30 mouse cellular contexts compared by ENCODE assay signal in genomic region chr8:31749974-31750373, GRCm38 (mm10).
DNase-seq lines count a peak whose midpoint lies in the region; ATAC-seq and TF ChIP-seq lines count a peak whose summit lies in the region.
"Had no signal": no experiment of that assay in that cellular context is flagged by ENCODE, and none has a peak within 500 bp of the region (broad histone marks: within the 10 kb centered on the region; RNA-seq: fewer than 3 reads in every experiment).

No protein-coding gene starts in this region.

- H3K9ac ChIP-seq in embryonic facial prominence, embryonic 14.5 days (ENCODE audit: low read depth, low read length): no peak overlapping the region
- H3K9ac ChIP-seq in lung, embryonic 15.5 days: no peak overlapping the region
- H3K9ac ChIP-seq: embryonic facial prominence, embryonic 13.5 days; forebrain, embryonic 15.5 days; heart, embryonic 12.5 days; hindbrain, embryonic 14.5 days; limb, embryonic 13.5 days; liver, embryonic 12.5 days; neural tube, embryonic 15.5 days had no signal

- no peak overlapping the region for H3K4me3 ChIP-seq in embryonic facial prominence, embryonic 14.5 days (ENCODE audit: low read depth, low read length)
- H3K4me3 ChIP-seq in embryonic facial prominence, embryonic 10.5 days: no peak overlapping the region
- H3K4me3 ChIP-seq in lung, embryonic 15.5 days: no peak overlapping the region
- H3K4me3 ChIP-seq: embryonic facial prominence, embryonic 13.5 days; forebrain, embryonic 15.5 days; gastrocnemius, adult 2 months; heart, adult 2 months; heart, embryonic 12.5 days; layer of hippocampus, adult 2 months; left cerebral cortex, adult 2 months; limb, embryonic 13.5 days; liver, embryonic 12.5 days; neural tube, embryonic 15.5 days had no signal

- ATAC-seq in embryonic facial prominence, embryonic 14.5 days (ENCODE audit: low read depth): no peak
- ATAC-seq in lung, embryonic 15.5 days (ENCODE audit: borderline replicate concordance, extremely low read depth, low FRiP score, low TSS enrichment): peak; percentile 84; the same call in 1 of the 2 replicates
- ATAC-seq in Patski: no peak
- ATAC-seq: activated CD4-positive, CD25-positive, alpha-beta regulatory T cell, adult 4 months; forebrain, embryonic 15.5 days; liver, embryonic 12.5 days had no signal

- POLR2A ChIA-PET in Patski (lab: Charles Lee): interaction anchor here (0.5 kb wide), 1 partner anchor 227 kb away, joined by 4 read pairs; no protein-coding TSS in a partner anchor

- no peaks in the 10 kb centered on the region for H3K9me3 ChIP-seq in embryonic facial prominence, embryonic 14.5 days (ENCODE audit: control insufficient read depth, low read length)
- H3K9me3 ChIP-seq in embryonic facial prominence, embryonic 10.5 days: no peaks in the 10 kb centered on the region
- no peaks in the 10 kb centered on the region for H3K9me3 ChIP-seq in lung, embryonic 15.5 days
- H3K9me3 ChIP-seq: embryonic facial prominence, embryonic 13.5 days; forebrain, embryonic 15.5 days; heart, embryonic 12.5 days; limb, embryonic 13.5 days; liver, embryonic 12.5 days; neural tube, embryonic 15.5 days had no signal

- H3K36me3 ChIP-seq in embryonic facial prominence, embryonic 14.5 days (ENCODE audit: control insufficient read depth, insufficient read depth, low read length): no peaks in the 10 kb centered on the region
- H3K36me3 ChIP-seq in embryonic facial prominence, embryonic 10.5 days (replicated peaks): no peaks in the 10 kb centered on the region
- no peaks in the 10 kb centered on the region for H3K36me3 ChIP-seq in lung, embryonic 15.5 days
- H3K36me3 ChIP-seq: embryonic facial prominence, embryonic 13.5 days; forebrain, embryonic 15.5 days; heart, embryonic 12.5 days; limb, embryonic 13.5 days; liver, embryonic 12.5 days; neural tube, embryonic 15.5 days had no signal

- no peaks in the 10 kb centered on the region for H3K4me1 ChIP-seq in embryonic facial prominence, embryonic 14.5 days (ENCODE audit: control insufficient read depth, insufficient read depth, low read length)
- no peaks in the 10 kb centered on the region for H3K4me1 ChIP-seq in embryonic facial prominence, embryonic 10.5 days
- no peaks in the 10 kb centered on the region for H3K4me1 ChIP-seq in lung, embryonic 15.5 days
- H3K4me1 ChIP-seq: embryonic facial prominence, embryonic 13.5 days; heart, embryonic 12.5 days; limb, embryonic 13.5 days; liver, embryonic 12.5 days; neural tube, embryonic 15.5 days had no signal

- H3K27me3 ChIP-seq in embryonic facial prominence, embryonic 14.5 days (replicated peaks; ENCODE audit: control insufficient read depth, insufficient read depth, low read length): no peaks in the 10 kb centered on the region
- H3K27me3 ChIP-seq in embryonic facial prominence, embryonic 10.5 days (replicated peaks; ENCODE audit: low read depth, poor library complexity, severe bottlenecking): no peaks in the 10 kb centered on the region
- H3K27me3 ChIP-seq in lung, embryonic 15.5 days: no peaks in the 10 kb centered on the region
- no peaks in the 10 kb centered on the region for H3K27me3 ChIP-seq in Patski
- H3K27me3 ChIP-seq: embryonic facial prominence, embryonic 13.5 days; forebrain, embryonic 15.5 days; heart, embryonic 12.5 days; limb, embryonic 13.5 days; liver, embryonic 12.5 days; neural tube, embryonic 15.5 days had no signal

- CTCF ChIA-PET in Patski (lab: Charles Lee): no interaction called here

- DNase-seq in embryonic facial prominence, embryonic 14.5 days (ENCODE audit: low spot score): peak; percentile 33
- DNase-seq in embryonic facial prominence, embryonic 10.5 days (ENCODE audit: low spot score): no peak
- no peak for DNase-seq in lung, postnatal 10 days
- peak; percentile 69 for DNase-seq in Patski (ENCODE audit: low read depth, low spot score)
- DNase-seq in frontal cortex, postnatal 25 days (ENCODE audit: low spot score in 2 of 2): no peak
- DNase-seq in heart, postnatal 14 days: no peak
- DNase-seq: adrenal gland, adult 2 months; cerebellum, adult 8-10 months; cerebellum, postnatal 25 days; gastrocnemius, adult 2 months; heart, adult 2 months; kidney, adult 11 months; kidney, postnatal 25 days; lung, adult 18-20 months; midbrain, embryonic 14.5 days; retina, postnatal 1 day; right cerebral cortex, postnatal 14 days; thymus, postnatal 14 days had no signal

- intact Hi-C loops in heart, postnatal 14 days (cut with DNase I): no loop called here

- in situ Hi-C loops in Patski (cut with MboI; ENCODE audit: low pct_unique_long_range_greater_than_20kb): no loop called here

- H3K27ac ChIP-seq in embryonic facial prominence, embryonic 14.5 days (replicated peaks; ENCODE audit: low read depth, low read length): no peak overlapping the region
- no peak overlapping the region for H3K27ac ChIP-seq in embryonic facial prominence, embryonic 10.5 days (replicated peaks)
- no peak overlapping the region for H3K27ac ChIP-seq in lung, embryonic 15.5 days
- H3K27ac ChIP-seq: embryonic facial prominence, embryonic 13.5 days; forebrain, embryonic 15.5 days; gastrocnemius, adult 2 months; heart, adult 2 months; hindbrain, embryonic 14.5 days; layer of hippocampus, adult 2 months; left cerebral cortex, adult 2 months; limb, embryonic 13.5 days; liver, embryonic 12.5 days; macrophage; neural tube, embryonic 15.5 days had no signal

- no peak overlapping the region for H3K4me2 ChIP-seq in embryonic facial prominence, embryonic 14.5 days (ENCODE audit: low read depth, low read length)
- H3K4me2 ChIP-seq in lung, embryonic 15.5 days: no peak overlapping the region
- H3K4me2 ChIP-seq: embryonic facial prominence, embryonic 13.5 days; forebrain, embryonic 15.5 days; heart, embryonic 12.5 days; hindbrain, embryonic 14.5 days; limb, embryonic 13.5 days; liver, embryonic 12.5 days; neural tube, embryonic 15.5 days had no signal

- WGBS in embryonic facial prominence, embryonic 14.5 days: 56% methylated on average over 2 of the region's 2 CpGs
- WGBS in embryonic facial prominence, embryonic 10.5 days: 83% methylated on average over 2 of the region's 2 CpGs
- 27% methylated on average over 2 of the region's 2 CpGs for WGBS in lung, embryonic 15.5 days

- no peak for TF ChIP-seq CTCF in Patski (IDR thresholded peaks at IDR 0.05)

Comparison
In these comparisons a context has a peak if more than half of its experiments do, and no peak if none do; other contexts are left out.
1. DNase-seq: peak in embryonic facial prominence, embryonic 14.5 days (single experiment) and Patski (single experiment); none in embryonic facial prominence, embryonic 10.5 days (single experiment), lung, postnatal 10 days (single experiment), frontal cortex, postnatal 25 days (0 of 2) and heart, postnatal 14 days (0 of 2).